Mouse (Mus musculus): ENCODE data around the gene 1810013L24Rik. TPM values are rescaled to one million over a fixed set of nuclear protein-coding genes. Genes with fewer than 3 reads are reported as not detected.

Gene 1810013L24Rik
- polyA plus RNA-seq, 1 experiment from 2014 or later = 25.5 TPM

GRCm38 (mm10) chr16:8843580-8844175 is 13.8 kb downstream of the 1810013L24Rik start:
- H3K9ac ChIP-seq (replicated peaks; ENCODE audit: low read length) = no peak overlapping the region
- H3K27me3 ChIP-seq (ENCODE audit: control insufficient read depth, insufficient read depth, low read length) = no peaks in the 10 kb centered on the region
- no peak for ATAC-seq (ENCODE audit: low FRiP score, low TSS enrichment)
- H3K4me3 ChIP-seq (replicated peaks; ENCODE audit: low read depth, low read length) = no peak overlapping the region
- WGBS = 91% methylated on average over 3 of the region's 3 CpGs
- peaks cover 46% of the 10 kb centered on the region for H3K36me3 ChIP-seq (ENCODE audit: control insufficient read depth, insufficient read depth, low read length)
- no peak for DNase-seq
- H3K9me3 ChIP-seq (ENCODE audit: control insufficient read depth, low read length) = no peaks in the 10 kb centered on the region
- no peak overlapping the region for H3K27ac ChIP-seq (replicated peaks; ENCODE audit: low read depth, low read length)
- H3K4me2 ChIP-seq (ENCODE audit: low read length) = no peak overlapping the region
- H3K4me1 ChIP-seq (ENCODE audit: control insufficient read depth, insufficient read depth, low read length) = 0 out of 2 replicates have a peak, but pooled peaks cover 4% of the 10 kb centered on the region

- no peaks in the 10 kb centered on the region for H3K9me3 ChIP-seq (ENCODE audit: control insufficient read depth, low read length)
- H3K4me1 ChIP-seq (ENCODE audit: control insufficient read depth, insufficient read depth, low read length) = 0 out of 2 replicates have a peak, but pooled peaks cover 4% of the 10 kb centered on the region
- ATAC-seq (ENCODE audit: low FRiP score, low TSS enrichment) (no peak), DNase-seq (no peak)
- no peak overlapping the region for H3K4me2 ChIP-seq (ENCODE audit: low read length)
- no peaks in the 10 kb centered on the region for H3K27me3 ChIP-seq (ENCODE audit: control insufficient read depth, insufficient read depth, low read length)
- peaks cover 42% of the 10 kb centered on the region for H3K36me3 ChIP-seq (ENCODE audit: control insufficient read depth, insufficient read depth, low read length)
- WGBS = 88% methylated on average over 4 of the region's 4 CpGs
- no peak overlapping the region for H3K27ac ChIP-seq (replicated peaks; ENCODE audit: low read depth, low read length)
- no peak overlapping the region for H3K9ac ChIP-seq (replicated peaks; ENCODE audit: low read length)
- no peak overlapping the region for H3K4me3 ChIP-seq (replicated peaks; ENCODE audit: low read depth, low read length)
These were observed 16.1 kb downstream of the 1810013L24Rik start for GRCm38 (mm10) chr16:8845986-8846385.

- H3K36me3 ChIP-seq (ENCODE audit: control insufficient read depth, insufficient read depth, low read length) = peaks cover 39% of the 10 kb centered on the region
- H3K4me2 ChIP-seq (ENCODE audit: low read length) = no peak overlapping the region
- WGBS = 92% methylated on average over 4 of the region's 4 CpGs
- no peaks in the 10 kb centered on the region for H3K27me3 ChIP-seq (ENCODE audit: control insufficient read depth, insufficient read depth, low read length)
- no peak overlapping the region for H3K9ac ChIP-seq (replicated peaks; ENCODE audit: low read length)
- H3K9me3 ChIP-seq (ENCODE audit: control insufficient read depth, low read length) = no peaks in the 10 kb centered on the region
- ATAC-seq (ENCODE audit: low FRiP score, low TSS enrichment) (no peak), DNase-seq (no peak)
- H3K4me3 ChIP-seq (replicated peaks; ENCODE audit: low read depth, low read length) = no peak overlapping the region
- no peak overlapping the region for H3K27ac ChIP-seq (replicated peaks; ENCODE audit: low read depth, low read length)
- H3K4me1 ChIP-seq (ENCODE audit: control insufficient read depth, insufficient read depth, low read length) = 0 out of 2 replicates have a peak, but pooled peaks cover 8% of the 10 kb centered on the region
These were observed 18.6 kb downstream of the 1810013L24Rik start for GRCm38 (mm10) chr16:8848309-8849068.

DNA sequence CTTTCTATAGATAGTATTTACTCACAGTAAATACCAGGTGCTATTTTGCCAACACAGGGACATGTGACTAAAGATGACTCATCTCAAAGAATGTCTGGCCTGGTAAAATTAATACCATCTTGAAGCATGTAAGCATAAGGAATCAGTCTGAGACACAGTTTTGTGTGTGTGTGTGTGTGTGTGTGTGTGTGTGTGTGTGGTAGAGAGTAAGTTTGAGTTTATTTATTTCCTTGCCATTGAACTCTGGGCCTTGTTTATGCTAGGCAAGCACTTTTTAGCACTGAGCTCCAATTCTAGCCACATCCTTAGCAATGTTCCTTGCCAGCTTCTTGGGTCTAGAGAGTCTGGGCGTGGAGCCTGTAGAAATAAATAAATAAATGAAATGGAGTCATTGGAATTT is 20.0 kb downstream of the 1810013L24Rik start:
- H3K4me3 ChIP-seq (replicated peaks; ENCODE audit: low read depth, low read length) = no peak overlapping the region
- no peak overlapping the region for H3K27ac ChIP-seq (replicated peaks; ENCODE audit: low read depth, low read length)
- H3K4me2 ChIP-seq (ENCODE audit: low read length) = no peak overlapping the region
- no peak for ATAC-seq (ENCODE audit: low FRiP score, low TSS enrichment)
- no peak overlapping the region for H3K9ac ChIP-seq (replicated peaks; ENCODE audit: low read length)
- WGBS = 100% methylated on average over 1 of the region's 1 CpGs
- H3K27me3 ChIP-seq (ENCODE audit: control insufficient read depth, insufficient read depth, low read length) = no peaks in the 10 kb centered on the region
- no peaks in the 10 kb centered on the region for H3K9me3 ChIP-seq (ENCODE audit: control insufficient read depth, low read length)
- DNase-seq = no peak
- H3K36me3 ChIP-seq (ENCODE audit: control insufficient read depth, insufficient read depth, low read length) = peaks cover 32% of the 10 kb centered on the region
- H3K4me1 ChIP-seq (ENCODE audit: control insufficient read depth, insufficient read depth, low read length) = 0 out of 2 replicates have a peak, but pooled peaks cover 8% of the 10 kb centered on the region

- no peak overlapping the region for H3K9ac ChIP-seq (replicated peaks; ENCODE audit: low read length)
- 96% methylated on average over 2 of the region's 2 CpGs for WGBS
- H3K36me3 ChIP-seq (ENCODE audit: control insufficient read depth, insufficient read depth, low read length) = peaks cover 58% of the 10 kb centered on the region
- DNase-seq (no peak), ATAC-seq (ENCODE audit: low FRiP score, low TSS enrichment) (no peak)
- H3K4me3 ChIP-seq (replicated peaks; ENCODE audit: low read depth, low read length) = no peak overlapping the region
- 0 out of 2 replicates have a peak, but pooled peaks cover 5% of the 10 kb centered on the region for H3K4me1 ChIP-seq (ENCODE audit: control insufficient read depth, insufficient read depth, low read length)
- no peaks in the 10 kb centered on the region for H3K27me3 ChIP-seq (ENCODE audit: control insufficient read depth, insufficient read depth, low read length)
- no peak overlapping the region for H3K27ac ChIP-seq (replicated peaks; ENCODE audit: low read depth, low read length)
- no peak overlapping the region for H3K4me2 ChIP-seq (ENCODE audit: low read length)
- H3K9me3 ChIP-seq (ENCODE audit: control insufficient read depth, low read length) = no peaks in the 10 kb centered on the region
These were observed 25.2 kb downstream of the 1810013L24Rik start for GRCm38 (mm10) chr16:8855143-8855542.

- Histone ChIP-seq H3K27me3 (ENCODE audit: control insufficient read depth, insufficient read depth, low read length) (no peaks in the 10 kb centered on the region), H3K9ac (replicated peaks; ENCODE audit: low read length) (no peak overlapping the region), H3K27ac (replicated peaks; ENCODE audit: low read depth, low read length) (no peak overlapping the region), H3K36me3 (ENCODE audit: control insufficient read depth, insufficient read depth, low read length) (peaks cover 67% of the 10 kb centered on the region), H3K4me3 (replicated peaks; ENCODE audit: low read depth, low read length) (no peak overlapping the region), H3K4me2 (ENCODE audit: low read length) (no peak overlapping the region), H3K9me3 (ENCODE audit: control insufficient read depth, low read length) (no peaks in the 10 kb centered on the region), H3K4me1 (ENCODE audit: control insufficient read depth, insufficient read depth, low read length) (0 out of 2 replicates have a peak, but pooled peaks cover 2% of the 10 kb centered on the region)
- WGBS = 88% methylated on average over 2 of the region's 2 CpGs
- no peak for ATAC-seq (ENCODE audit: low FRiP score, low TSS enrichment)
- no peak for DNase-seq
These were observed 26.9 kb downstream of the 1810013L24Rik start for GRCm38 (mm10) chr16:8856820-8857219.

DNA sequence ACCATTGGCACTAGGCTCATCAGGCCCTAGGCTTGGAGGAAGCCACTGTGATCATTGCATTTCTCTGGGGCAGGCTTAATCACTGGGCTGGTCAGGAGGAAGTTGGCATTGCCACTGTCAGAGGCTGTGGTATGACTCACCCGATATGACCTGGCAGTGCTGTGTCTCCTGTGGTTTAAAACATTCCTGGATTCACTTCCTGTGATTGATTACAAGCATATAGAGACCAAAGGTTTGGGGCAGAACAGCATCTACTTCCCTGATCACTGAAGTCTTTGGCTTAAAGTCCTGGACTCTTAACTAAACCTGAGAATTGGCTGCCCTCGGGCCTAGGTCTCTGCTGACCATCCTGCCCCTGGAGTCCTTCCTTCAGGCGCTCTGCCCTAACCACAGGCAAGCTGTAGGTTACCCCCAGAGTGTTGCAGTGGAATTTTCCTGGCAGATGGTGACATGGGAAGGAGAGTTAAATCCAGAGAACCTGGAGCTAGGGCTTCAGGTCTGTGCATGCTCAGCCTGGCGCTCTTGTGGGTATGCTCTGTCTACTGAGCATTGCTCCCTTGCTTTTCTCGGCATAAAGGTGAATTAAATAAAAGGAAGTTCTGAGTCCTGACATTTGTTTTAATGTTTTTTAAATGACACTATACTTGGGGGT is 32.6 kb downstream of the 1810013L24Rik start:
- no peaks in the 10 kb centered on the region for H3K4me1 ChIP-seq (ENCODE audit: control insufficient read depth, insufficient read depth, low read length)
- no peak overlapping the region for H3K4me3 ChIP-seq (replicated peaks; ENCODE audit: low read depth, low read length)
- H3K4me2 ChIP-seq (ENCODE audit: low read length) = no peak overlapping the region
- WGBS = 92% methylated on average over 5 of the region's 5 CpGs
- H3K27me3 ChIP-seq (ENCODE audit: control insufficient read depth, insufficient read depth, low read length) = no peaks in the 10 kb centered on the region
- no peak for DNase-seq
- no peak overlapping the region for H3K9ac ChIP-seq (replicated peaks; ENCODE audit: low read length)
- H3K9me3 ChIP-seq (ENCODE audit: control insufficient read depth, low read length) = no peaks in the 10 kb centered on the region
- no peak for ATAC-seq (ENCODE audit: low FRiP score, low TSS enrichment)
- H3K27ac ChIP-seq (replicated peaks; ENCODE audit: low read depth, low read length) = no peak overlapping the region
- H3K36me3 ChIP-seq (ENCODE audit: control insufficient read depth, insufficient read depth, low read length) = peaks cover 51% of the 10 kb centered on the region

- H3K27ac ChIP-seq (replicated peaks; ENCODE audit: low read depth, low read length) = no peak overlapping the region
- H3K4me3 ChIP-seq (replicated peaks; ENCODE audit: low read depth, low read length) = no peak overlapping the region
- H3K36me3 ChIP-seq (ENCODE audit: control insufficient read depth, insufficient read depth, low read length) = peaks cover 33% of the 10 kb centered on the region
- ATAC-seq (ENCODE audit: low FRiP score, low TSS enrichment) (no peak), DNase-seq (no peak)
- no peaks in the 10 kb centered on the region for H3K27me3 ChIP-seq (ENCODE audit: control insufficient read depth, insufficient read depth, low read length)
- no peaks in the 10 kb centered on the region for H3K4me1 ChIP-seq (ENCODE audit: control insufficient read depth, insufficient read depth, low read length)
- H3K9me3 ChIP-seq (ENCODE audit: control insufficient read depth, low read length) = no peaks in the 10 kb centered on the region
- H3K4me2 ChIP-seq (ENCODE audit: low read length) = no peak overlapping the region
- no peak overlapping the region for H3K9ac ChIP-seq (replicated peaks; ENCODE audit: low read length)
- WGBS = 75% methylated on average over 4 of the region's 4 CpGs
These were observed 34.3 kb downstream of the 1810013L24Rik start for GRCm38 (mm10) chr16:8864223-8864631.
